Mouse (Mus musculus) thymus, postnatal 0 days (tissue): ENCODE measurements around the gene Natd1. TPM values are rescaled to one million over a fixed set of nuclear protein-coding genes. Genes with fewer than 3 reads are reported as not detected.
A peak's percentile ranks its signal among the peaks of the same experiment; 100 is the strongest.
"Not testable (repeated sequence)": the region's sequence is repeated elsewhere in the genome, so short reads cannot be mapped to it uniquely, and the experiment has no call there.

ENCODE experiments used
- DNase-seq: peaks from one replicate; pipeline ENCODE4 v3.0.0-alpha.2; 2015; ENCODE audit warnings: low spot score
- polyA plus RNA-seq: library from polyadenylated mRNA; unstranded; fragments of >200 nt; fragmentation: Nextera tagmentation; extraction: Ambion mirVana; gene quantifications from 2 replicates; pipeline ENCODE4 v1.2.1, GENCODE M21; 2015

Gene Natd1
- polyA plus RNA-seq, 1 experiment from 2014 or later: 11.9 TPM

DNA sequence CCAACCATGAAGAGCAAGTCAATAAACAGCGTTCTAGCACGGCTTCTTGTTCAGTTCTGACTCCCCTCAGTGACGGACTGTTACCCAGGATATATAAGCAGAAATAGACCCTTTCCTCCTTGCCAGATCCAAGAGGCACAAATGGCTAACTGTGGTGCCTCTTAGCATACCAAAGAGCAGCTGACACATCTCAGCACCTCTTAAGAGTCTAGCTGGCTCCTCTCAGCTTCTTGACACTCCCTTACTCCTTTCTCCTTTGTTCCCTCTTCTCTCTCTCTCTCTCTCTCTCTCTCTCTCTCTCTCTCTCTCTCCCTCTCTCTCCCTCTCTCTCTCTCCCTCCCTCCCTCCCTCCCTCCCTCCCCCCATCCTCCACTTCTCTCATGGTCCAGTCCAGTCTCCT, 23.8 kb downstream of the Natd1 start:
- no peak for DNase-seq

- no peak for DNase-seq
Measured at GRCm38 (mm10) chr11:60890286-60890685, 24.3 kb downstream of the Natd1 start.

- no peak for DNase-seq
Measured at GRCm38 (mm10) chr11:60889861-60890260, 24.7 kb downstream of the Natd1 start.

DNA sequence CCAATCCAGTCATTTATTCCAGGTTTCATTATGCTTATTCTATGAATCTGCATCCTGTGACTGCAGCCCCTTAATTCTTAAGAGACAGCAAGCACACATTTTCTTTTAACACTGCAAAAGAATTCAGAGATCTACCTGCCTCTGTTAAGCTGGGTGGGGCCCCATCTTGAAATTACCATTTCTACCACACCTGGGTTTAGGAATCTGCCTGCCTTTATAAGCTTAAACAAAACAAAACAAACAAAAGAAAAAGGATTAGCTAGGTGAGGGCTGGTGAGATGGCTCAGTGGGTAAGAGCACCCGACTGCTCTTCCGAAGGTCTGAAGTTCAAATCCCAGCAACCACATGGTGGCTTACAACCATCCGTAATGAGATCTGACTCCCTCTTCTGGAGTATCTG, 27.6 kb downstream of the Natd1 start:
- not testable (repeated sequence) for DNase-seq

- DNase-seq: no peak
Measured at GRCm38 (mm10) chr11:60882386-60882785, 32.2 kb downstream of the Natd1 start.

GRCm38 (mm10) chr11:60880559-60880958, 34.0 kb downstream of the Natd1 start:
- no peak for DNase-seq

DNA sequence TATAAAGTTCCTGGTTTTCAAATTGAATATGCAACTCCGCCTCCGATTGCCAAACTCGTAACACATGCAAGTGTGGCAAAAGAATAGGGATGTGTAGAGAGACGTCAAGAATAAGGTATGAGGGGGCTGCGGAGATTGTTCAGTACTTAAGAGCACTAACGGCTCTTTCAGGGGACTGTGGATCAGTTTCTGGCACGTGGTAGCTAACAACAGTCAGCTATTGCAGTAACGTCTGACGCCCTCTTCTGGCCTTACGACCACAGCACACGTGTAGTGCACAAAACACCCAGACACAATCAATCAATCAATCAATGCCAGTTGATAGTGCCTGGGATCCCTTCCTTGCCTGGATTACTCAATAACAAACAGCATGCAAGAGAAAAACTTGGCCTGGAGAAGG, 35.1 kb downstream of the Natd1 start:
- DNase-seq: peak; percentile 72

DNA sequence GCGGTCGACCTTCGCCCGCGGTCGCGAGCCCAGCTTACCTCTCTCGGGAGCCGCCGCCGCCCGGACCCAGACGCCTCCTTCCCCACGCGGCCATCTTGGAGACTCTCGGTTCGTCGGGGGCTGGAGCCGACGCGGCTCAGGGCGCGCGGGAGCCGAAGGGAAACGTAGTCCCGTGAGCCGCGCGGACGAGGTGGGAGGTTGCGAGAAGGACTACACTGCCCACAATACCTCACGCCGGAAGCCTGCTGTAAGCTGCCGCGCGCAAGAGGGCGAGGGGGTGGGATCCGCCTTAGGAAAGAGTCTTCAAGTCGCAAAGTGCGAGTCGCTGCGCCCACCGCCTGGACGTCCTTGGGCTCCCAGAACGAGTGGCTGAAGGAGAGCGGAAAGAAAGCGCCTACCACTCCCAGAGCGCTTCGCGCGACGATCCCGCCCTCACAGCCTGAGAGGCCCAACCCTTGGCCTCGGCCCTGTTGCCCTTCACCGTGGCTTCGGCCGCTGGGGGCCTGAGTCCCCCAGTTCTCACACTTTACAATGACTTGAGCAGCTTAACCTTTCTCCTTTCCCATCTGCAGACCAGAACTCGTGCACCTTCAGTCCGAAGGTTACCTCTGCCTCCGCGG, 35.8 kb downstream of the Natd1 start, which contains the start of gene Tmem11:
Gene Tmem11 (minus strand): TSS at position 598 of the 620 bp plus-strand sequence.
- DNase-seq: peak; percentile 98

DNA sequence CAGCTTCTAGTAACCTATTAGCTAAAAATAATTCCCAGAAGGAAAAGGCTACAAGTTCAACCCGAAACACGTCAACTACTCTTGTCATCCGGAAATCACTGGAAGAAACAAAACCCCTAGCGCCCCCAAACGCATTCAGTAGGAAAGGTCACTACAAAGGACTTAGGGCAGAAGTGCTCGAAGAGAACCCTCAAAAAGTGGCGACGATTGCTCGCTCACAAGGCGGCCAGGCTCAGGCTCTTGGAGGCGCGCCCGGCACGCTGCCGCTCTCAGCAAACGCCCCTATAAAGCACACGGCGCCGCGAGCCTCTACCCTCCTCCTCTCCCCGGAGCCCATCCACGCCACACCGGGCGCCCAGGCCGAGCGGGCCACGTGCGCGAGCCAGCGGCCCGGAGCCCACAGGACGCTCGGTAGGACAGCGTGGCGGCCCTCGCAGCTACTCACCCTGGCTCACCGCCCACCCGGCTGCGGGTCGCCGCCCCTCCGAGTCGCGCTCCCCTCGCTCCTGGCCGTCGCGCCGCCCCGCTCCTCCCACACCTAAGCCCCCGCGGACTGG, 36.4 kb downstream of the Natd1 start:
- DNase-seq: no peak

GRCm38 (mm10) chr11:60873101-60873500, 41.4 kb downstream of the Natd1 start:
- peak; percentile 24 for DNase-seq

DNA sequence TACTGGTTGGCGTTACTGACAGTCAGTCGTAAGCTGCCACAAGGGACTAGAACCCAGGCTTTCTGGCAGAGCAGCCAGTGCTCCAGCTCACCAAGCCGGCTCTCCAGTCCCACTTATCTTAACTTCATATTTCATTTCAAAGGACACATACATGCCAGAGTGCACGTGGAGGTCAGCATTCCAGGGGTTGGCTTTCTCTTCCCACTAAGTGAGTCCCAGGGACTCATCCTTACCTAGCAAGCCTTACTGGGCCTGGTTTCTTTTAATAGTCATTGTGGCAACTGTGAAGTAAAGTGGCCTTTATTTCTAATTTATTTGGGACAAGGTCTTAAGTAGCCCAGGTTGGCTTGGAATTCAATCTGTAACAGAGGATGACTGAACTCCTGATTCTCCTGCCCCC, 43.1 kb downstream of the Natd1 start:
- DNase-seq: no peak

DNA sequence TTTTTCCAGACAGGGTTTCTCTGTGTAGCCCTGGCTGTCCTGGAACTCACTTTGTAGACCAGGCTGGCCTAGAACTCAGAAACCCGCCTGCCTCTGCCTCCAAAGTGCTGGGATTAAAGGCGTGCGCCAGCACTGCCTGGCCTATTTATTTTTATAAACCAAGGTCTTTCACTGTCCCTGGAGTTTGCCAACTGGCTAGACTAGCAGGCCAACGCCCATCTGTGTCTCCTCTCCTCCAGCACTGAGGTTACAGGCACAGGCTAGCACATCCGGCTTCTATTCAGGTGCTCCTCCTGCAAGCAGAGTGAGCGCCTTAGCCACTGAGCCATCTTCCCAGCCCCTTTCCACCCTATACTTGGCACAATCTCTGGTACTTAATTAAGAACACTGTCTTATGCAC, 45.1 kb downstream of the Natd1 start:
- not testable (repeated sequence) for DNase-seq

DNA sequence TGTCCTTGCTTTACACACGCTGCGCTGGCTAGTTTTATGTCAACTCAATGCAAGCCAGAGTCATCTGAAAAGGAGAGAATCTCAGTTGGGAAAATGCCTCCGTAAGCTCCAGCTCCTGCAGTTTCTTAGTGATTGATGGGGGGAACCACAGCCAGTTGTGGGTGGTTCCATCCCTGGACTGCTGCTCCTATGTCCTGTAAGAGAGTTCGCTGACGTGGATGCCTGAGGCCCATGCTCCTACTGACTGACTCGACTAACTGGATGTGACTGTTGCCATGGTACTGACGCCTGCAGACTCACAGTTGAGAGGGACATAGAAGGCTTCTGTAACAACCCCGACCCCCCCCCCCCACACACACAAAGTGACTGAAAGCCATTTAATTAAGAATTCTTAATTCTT, 46.6 kb downstream of the Natd1 start:
- DNase-seq: no peak

DNA sequence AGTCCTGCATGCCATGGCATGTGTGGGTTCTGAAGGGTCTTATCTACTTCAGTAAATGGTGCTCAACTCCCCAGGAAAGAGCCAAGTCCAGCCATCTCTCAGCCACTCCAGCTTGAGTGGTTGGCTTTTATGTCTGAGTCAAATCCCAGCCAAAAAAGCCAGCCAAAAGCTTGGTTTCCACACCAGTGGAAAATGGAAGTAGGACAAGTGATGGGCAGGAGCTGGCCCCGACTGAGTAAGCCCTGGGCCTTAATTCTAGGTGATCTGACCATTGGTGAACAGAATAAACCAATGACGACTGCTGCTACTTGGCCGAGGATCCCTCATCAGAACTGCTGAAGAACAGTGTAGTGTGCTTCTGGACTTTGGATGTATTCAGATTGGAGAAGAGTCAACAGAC, 47.1 kb downstream of the Natd1 start:
- no peak for DNase-seq

- DNase-seq: no peak
Measured at GRCm38 (mm10) chr11:60866021-60866420, 48.5 kb downstream of the Natd1 start.

GRCm38 (mm10) chr11:60864916-60865315, 49.6 kb downstream of the Natd1 start:
- no peak for DNase-seq

DNA sequence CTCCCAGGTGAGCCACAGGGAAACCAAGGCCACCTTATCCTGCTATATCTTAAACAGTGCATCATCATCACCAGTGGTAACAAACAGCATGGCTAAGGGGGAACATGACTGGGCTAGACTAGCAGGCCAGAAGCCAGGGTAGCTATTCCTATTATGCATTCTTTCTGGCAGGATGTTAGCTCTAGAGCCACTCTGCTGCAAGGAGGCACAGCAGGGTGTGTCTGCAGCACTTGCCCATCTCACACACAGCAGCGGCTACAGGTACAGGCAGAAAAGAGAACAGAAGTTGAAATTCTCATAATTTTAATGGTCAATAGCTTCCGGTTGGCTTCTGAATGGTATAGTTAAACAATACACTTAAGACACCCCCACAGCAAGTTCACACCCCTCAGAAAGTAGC, 50.4 kb downstream of the Natd1 start:
- no peak for DNase-seq

- no peak for DNase-seq
Measured at GRCm38 (mm10) chr11:60863196-60863595, 51.4 kb downstream of the Natd1 start.

GRCm38 (mm10) chr11:60861993-60862392, 52.6 kb downstream of the Natd1 start:
- no peak for DNase-seq

- DNase-seq: no peak
Measured at GRCm38 (mm10) chr11:60856587-60856986, 58.0 kb downstream of the Natd1 start.
